Mouse (Mus musculus): ENCODE data around the gene Olfr237-ps1. TPM values are rescaled to one million over a fixed set of nuclear protein-coding genes. Genes with fewer than 3 reads are reported as not detected.

Gene Olfr237-ps1
- not detected for total RNA-seq (2023)

GRCm38 (mm10) chr6:43146267-43146666 is at the start of gene Olfr237-ps1:
TSS of gene Olfr237-ps1 (plus strand) at chr6:43146567.

GRCm38 (mm10) chr6:43106069-43106468 is 40.3 kb upstream of the Olfr237-ps1 start, which contains the start of gene Olfr441:
TSS of gene Olfr441 (plus strand) at chr6:43106369.

GRCm38 (mm10) chr6:43162982-43163381 is 16.6 kb downstream of the Olfr237-ps1 start, which contains the start of gene Olfr437:
TSS of gene Olfr437 (plus strand) at chr6:43163282.

GRCm38 (mm10) chr6:43171840-43172239 is 25.5 kb downstream of the Olfr237-ps1 start, which contains the start of gene Olfr13:
TSS of gene Olfr13 (plus strand) at chr6:43172140.

GRCm38 (mm10) chr6:43196781-43197180 is 50.4 kb downstream of the Olfr237-ps1 start, which contains the start of gene Olfr435:
TSS of gene Olfr435 (plus strand) at chr6:43197146.

Other genes with a start within 250 kb of the Olfr237-ps1 start
- gene Olfr447, start 237.7 kb upstream of the Olfr237-ps1 start, total RNA-seq (2023) = not detected
- not detected for gene Olfr446, start 225.2 kb upstream of the Olfr237-ps1 start, total RNA-seq (2023)
- gene Olfr444, start 197.5 kb upstream of the Olfr237-ps1 start, total RNA-seq (2023) = not detected
- not detected for gene Olfr441, start 40.2 kb upstream of the Olfr237-ps1 start, total RNA-seq (2023)
- gene Olfr437, start 16.7 kb downstream of the Olfr237-ps1 start, total RNA-seq (2023) = not detected
- gene Olfr13, start 25.6 kb downstream of the Olfr237-ps1 start, total RNA-seq (2023) = not detected
- not detected for gene Olfr435, start 50.6 kb downstream of the Olfr237-ps1 start, total RNA-seq (2023)
- gene Olfr434, start 66.5 kb downstream of the Olfr237-ps1 start, total RNA-seq (2023) = not detected
- not detected for gene Olfr47, start 85.0 kb downstream of the Olfr237-ps1 start, total RNA-seq (2023)
- under 1 TPM; 0.31 to 0.49 TPM for gene Arhgef5, start 119.0 kb downstream of the Olfr237-ps1 start, total RNA-seq (2023)
- gene Nobox, start 163.0 kb downstream of the Olfr237-ps1 start, total RNA-seq (2023) = not detected